Mouse (Mus musculus) induced T-regulatory cell, adult 2 months (primary cell): ENCODE results near the gene Brinp1.

Experiments used
- DNase-seq: peaks from one replicate; pipeline ENCODE4 v3.0.0-alpha.2; 2012; ENCODE audit warnings: low read depth

Gene Brinp1

GRCm38 (mm10) chr4:68954322-68954901 lies at the start of gene Brinp1:
TSS of gene Brinp1 (minus strand) at chr4:68954397.
- no peak for DNase-seq

GRCm38 (mm10) chr4:68957265-68957664 lies 3.1 kb upstream of the Brinp1 start:
- DNase-seq = no peak

GRCm38 (mm10) chr4:68955621-68956020 lies 1.4 kb upstream of the Brinp1 start:
- DNase-seq = peak; percentile 1

GRCm38 (mm10) chr4:68953667-68954321 lies 403 bp downstream of the Brinp1 start:
- no peak for DNase-seq

DNA sequence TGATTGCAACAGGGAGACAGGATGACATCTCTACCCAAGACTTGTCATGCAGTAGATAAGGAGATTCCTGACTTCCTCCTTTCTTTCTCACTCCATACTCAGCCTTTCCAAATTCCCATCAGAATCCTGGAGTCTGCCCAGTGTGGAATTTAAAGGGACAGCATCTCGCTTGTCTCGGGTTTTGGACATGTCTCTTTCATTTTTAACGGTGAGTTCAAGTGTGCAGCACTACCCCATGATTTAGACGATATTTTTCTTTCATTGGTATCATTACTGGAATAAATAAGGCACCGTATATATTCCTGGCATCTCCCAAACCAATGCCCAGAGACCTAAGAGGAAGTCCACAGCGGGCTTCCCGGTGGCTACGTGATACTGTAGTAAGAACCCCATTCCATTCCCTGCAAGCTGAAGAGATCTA lies 1.1 kb downstream of the Brinp1 start:
- no peak for DNase-seq

GRCm38 (mm10) chr4:68950556-68950955 lies 3.6 kb downstream of the Brinp1 start:
- DNase-seq = no peak

DNA sequence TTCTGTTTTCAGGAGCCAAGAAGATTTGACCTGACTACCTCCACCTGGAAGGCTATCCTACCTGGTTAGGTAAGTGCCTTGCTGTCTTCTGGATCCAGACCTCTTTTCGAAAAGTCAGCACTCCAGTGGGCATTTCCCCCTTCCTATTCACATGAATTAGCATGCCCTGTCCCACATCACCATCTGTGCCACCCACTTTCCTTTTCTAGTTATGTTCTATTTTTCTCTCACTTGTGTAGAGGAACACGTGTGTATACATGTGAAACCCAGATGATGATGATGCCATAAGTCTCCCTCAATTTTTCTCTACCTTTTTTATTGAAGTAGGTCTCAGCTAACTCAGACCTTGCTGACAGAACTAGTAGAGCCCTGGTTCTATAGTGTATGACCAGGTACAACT lies 11.3 kb downstream of the Brinp1 start:
- DNase-seq = no peak

DNA sequence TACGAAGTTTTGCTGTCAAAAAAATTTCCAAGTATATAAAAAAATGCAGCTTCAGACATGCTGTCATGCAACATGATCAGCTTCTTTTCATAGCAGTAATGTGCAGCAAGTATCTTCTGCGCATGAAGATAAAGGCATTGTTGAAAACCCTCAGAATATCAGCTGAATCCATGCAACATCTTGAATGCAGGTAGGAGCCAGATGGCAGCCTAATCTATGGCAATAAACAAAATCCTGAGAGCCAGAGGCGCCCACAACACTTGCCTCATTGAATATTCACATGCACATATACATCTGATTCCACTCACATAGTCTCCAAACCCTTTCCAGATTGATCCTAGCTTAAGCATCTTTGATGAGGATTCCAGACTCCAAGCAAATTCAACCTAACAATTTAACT lies 24.2 kb downstream of the Brinp1 start:
- DNase-seq = no peak

DNA sequence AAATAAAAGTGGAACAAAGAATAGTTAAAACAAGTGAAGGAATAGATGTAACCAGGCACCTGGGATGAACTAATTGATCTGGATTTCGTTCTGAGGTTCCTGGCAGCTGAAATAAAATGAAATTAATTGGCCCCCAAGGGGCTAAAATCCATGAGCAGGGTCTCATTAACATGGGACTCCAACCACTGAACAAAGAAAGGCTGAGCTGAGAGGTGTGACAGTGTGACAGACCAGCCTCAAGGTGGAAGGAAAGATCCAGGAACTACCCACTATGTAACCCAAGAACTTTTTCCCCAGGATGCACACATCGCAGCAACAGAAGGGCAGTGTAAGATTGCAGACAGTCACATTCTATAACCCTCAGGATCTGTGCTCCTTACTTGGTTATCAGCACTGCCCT lies 28.1 kb downstream of the Brinp1 start:
- no peak for DNase-seq

GRCm38 (mm10) chr4:68922944-68923343 lies 31.3 kb downstream of the Brinp1 start:
- no peak for DNase-seq

DNA sequence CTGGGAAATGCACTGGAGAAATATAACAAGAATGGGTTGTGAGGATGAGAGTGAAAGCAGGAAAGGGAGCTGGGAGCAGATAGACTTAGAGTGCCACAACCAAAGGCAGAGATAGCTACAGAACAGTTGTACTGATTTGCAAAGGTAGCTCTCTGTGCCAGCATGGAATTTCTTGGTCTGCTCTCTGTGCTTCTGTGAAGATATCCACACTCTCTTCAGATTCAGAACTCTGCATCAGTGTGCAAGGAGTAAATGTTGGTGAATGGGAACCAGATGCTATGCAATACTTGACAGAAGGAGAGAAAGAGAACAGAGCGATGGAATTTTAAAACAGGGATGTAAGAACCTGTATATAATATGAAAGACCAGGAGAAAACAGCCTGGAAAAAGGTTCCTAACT lies 31.7 kb downstream of the Brinp1 start:
- no peak for DNase-seq

DNA sequence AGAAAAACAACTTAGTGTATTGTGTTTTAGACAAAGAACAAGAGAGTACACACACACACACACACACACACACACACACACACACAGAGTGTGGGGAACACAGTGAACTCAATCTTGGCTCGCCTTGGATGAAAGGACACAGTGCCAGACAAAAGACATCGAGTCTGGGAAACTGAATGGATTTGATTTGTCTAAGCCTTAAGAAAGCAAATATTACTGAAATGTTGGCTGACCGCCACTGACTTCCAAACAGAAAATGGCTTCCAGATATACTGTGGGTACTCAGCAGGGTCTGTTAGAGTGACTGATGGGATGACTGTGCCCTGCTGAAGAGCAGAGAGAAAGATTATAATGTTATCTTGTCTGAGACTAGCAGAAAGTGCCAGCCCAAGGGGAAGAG lies 34.1 kb downstream of the Brinp1 start:
- DNase-seq = no peak

GRCm38 (mm10) chr4:68910942-68911341 lies 43.3 kb downstream of the Brinp1 start:
- no peak for DNase-seq

DNA sequence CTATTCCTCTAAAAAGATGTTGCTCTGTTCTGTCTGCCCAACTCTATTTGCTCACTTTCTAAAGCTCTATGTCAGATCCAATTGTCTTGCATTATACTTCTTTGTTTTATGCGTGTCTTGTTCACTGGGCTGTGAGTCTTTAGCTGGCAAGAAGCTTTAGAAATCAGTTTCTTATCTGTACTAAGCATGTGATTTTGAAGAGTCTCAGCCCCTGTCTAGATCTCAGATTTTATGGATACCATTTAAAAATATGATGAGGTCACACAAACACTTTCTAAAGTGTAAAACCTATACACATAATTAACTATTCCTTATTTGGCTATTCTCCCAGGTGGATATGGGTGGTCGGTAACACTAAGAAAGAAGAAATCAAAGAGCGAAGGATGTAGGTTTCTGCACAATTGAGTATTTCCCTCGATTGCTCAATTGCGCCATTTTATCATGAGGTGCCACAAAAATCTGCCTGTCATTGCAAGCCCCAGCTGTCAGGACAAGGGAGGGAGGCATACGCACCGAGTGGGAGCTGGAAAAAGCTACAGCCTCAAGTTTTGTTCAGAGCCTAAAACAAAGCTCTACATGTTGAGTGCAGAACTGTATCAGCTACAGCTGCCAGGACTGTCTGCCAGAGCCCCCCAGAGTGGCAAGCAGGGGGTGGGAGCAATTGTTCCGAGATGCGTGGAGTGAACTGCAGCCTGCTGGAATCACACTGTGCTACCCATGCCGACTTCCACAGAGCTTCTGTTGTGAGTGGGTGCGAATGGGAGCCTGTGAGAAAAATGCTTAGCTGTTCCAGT lies 47.6 kb downstream of the Brinp1 start:
- no peak for DNase-seq

- no peak for DNase-seq
Observed at GRCm38 (mm10) chr4:68890526-68890925, 63.7 kb downstream of the Brinp1 start.

DNA sequence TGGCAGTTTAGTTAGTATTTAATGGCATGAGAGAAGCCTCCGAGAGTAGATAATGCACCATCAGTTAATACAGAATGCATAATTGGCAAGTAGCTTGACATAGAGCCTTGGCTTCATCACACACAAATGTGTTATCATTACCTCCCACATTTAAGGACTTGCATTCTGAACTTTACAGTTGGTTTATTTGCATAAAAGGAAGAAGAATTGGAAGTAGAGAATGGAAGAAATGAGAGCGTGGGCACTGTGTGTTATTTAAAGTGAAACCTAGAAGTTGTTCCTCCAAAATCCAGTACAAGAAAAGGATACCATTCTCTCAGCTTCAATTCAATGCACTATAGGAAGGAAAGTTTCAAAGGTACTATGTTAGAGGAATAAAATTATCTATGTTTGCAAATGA lies 67.9 kb downstream of the Brinp1 start:
- DNase-seq = no peak

DNA sequence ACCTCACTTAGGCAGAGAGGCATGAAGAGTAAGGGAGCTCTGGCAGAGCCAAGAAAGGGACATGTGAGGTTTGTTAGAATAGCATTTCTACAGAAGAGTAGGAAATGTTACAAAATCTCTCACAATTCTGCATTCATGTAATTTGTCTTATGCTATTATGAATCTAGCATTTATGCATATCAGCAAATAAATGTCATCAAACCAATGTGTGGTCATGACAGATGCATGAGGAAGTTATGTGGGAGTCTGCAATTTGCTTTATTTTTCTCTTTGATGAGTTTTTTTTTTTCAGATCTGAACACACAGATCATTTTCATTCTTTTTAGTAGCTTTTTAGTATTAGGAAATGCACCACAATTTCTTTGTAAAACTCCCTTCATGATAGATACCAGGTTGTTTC lies 82.2 kb downstream of the Brinp1 start:
- no peak for DNase-seq

DNA sequence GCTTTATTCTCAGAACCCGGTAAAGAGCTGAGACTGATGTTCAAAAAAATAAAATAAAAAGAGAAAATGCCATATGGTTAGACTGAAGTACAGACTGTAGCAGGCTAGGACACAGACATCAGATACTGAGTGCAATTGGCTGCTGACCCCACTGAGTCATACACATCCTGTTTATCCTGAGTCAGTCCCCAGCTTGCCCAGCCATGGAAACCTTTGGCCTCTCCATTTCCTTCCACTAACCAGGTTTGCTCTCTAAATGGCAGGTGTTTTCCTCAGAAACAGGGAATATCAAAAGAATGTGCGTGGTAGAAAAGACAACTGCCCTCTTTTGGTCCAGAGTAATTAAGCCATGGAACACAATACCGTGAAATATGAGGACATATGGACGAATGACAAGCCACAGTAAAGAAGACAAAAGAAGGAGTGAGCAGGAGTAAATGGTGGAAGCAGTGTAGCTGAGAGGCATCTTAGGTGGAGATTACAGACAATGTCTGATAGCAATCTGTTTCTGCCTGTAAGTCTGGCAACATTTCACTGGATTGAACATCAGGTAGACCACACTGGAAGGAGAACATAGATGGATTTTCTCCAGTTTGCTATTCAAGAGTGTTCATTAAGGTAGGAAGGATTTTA lies 88.9 kb downstream of the Brinp1 start:
- no peak for DNase-seq

GRCm38 (mm10) chr4:68864668-68865067 lies 89.5 kb downstream of the Brinp1 start:
- DNase-seq = no peak

- DNase-seq = no peak
Observed at GRCm38 (mm10) chr4:68856868-68857267, 97.3 kb downstream of the Brinp1 start.

DNA sequence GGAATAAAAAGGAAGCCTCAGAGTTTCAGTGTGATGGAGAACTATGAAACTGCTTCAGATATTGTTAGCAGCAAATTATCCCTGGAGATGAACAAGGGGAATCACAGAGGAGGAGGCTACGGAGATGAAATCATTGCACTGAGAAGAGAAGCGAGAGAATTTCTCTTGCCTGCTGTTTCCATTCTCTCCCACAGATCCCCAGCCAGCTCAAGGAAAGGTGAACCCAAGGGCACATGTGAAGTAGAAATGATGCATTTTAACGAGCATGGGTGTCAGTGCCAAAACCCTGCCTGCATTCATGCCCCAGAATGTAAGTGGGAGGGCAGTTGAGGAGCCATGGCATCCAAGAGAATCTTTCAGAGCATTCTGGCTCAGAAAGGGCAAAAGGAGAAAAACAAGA lies 104.5 kb downstream of the Brinp1 start:
- DNase-seq = no peak

- no peak for DNase-seq
Observed at GRCm38 (mm10) chr4:68846976-68847375, 107.2 kb downstream of the Brinp1 start.

- DNase-seq = no peak
Observed at GRCm38 (mm10) chr4:68845964-68846363, 108.2 kb downstream of the Brinp1 start.
